Mouse (Mus musculus) olfactory bulb, adult 2 months (tissue): ENCODE measurements at regions not wholly inside any gene's neighbourhood (a gene's known extent, or its start where the extent isn't known, plus 50 kb on each side); places are given as distances from the start of the nearest gene placed in this dataset.

Experiments
- CTCF ChIP-seq: fragments of 200-500 bp; IDR thresholded peaks from 2 replicates; pipeline ENCODE4 v1.5.1; 2012; ENCODE audit warnings: low read depth, mild to moderate bottlenecking, low read length, moderate library complexity; ENCODE audit not compliant: insufficient read depth
- POLR2A ChIP-seq: fragments of 200-500 bp; IDR thresholded peaks from 2 replicates; pipeline ENCODE4 v1.6.1; 2012; ENCODE audit warnings: mild to moderate bottlenecking, low read depth, low read length, moderate library complexity; ENCODE audit not compliant: insufficient read depth

DNA sequence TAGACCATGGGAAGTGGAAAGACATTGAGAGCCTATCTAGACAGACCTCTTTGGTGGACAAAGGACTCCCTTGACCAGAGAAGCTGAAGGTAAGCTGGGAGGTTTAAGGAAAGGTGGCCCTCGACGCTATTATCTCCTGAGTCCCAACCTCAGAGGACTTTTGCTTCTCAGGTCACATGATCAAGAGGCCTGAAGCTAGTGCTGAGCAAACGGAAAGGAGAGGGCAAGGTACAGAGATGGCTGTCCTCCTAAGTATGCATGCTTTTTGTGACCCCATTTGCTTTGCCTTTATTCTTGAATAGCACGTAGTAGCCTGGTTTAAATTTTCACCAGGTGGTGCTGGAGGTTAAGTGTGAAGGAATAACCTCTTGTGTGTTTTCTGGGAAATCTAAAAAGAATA is 186.8 kb upstream of the Foxq1 start:
- TF ChIP-seq POLR2A (no peak), CTCF (no peak)
